Mouse (Mus musculus) macrophage (primary cell): ENCODE measurements around the gene Lats2. TPM values are rescaled to one million over a fixed set of nuclear protein-coding genes. Genes with fewer than 3 reads are reported as not detected.
A peak's percentile ranks its signal among the peaks of the same experiment; 100 is the strongest.

Source experiments
- H3K27ac ChIP-seq: fragments of 350-480 bp; formaldehyde crosslinking; 2 replicates; pipeline ENCODE4 v1.9.0; 2021
- H3K36me3 ChIP-seq: fragments of 350-480 bp; formaldehyde crosslinking; 2 replicates; pipeline ENCODE4 v1.9.0; 2021; ENCODE audit errors: inconsistent target
- H3K4me3 ChIP-seq: fragments of 350-480 bp; formaldehyde crosslinking; 2 replicates; pipeline ENCODE4 v1.9.0; 2021; ENCODE audit errors: inconsistent target
- H3K79me2 ChIP-seq: fragments of 350-480 bp; formaldehyde crosslinking; 2 replicates; pipeline ENCODE4 v1.9.0; 2021; ENCODE audit errors: inconsistent target
- WGBS: methylation state at CpG from one replicate; pipeline ENCODE4 v1.1.7; 2026; ENCODE audit warnings: inconsistent platforms; ENCODE audit not compliant: missing documents; 5-methylcytosine and 5-hydroxymethylcytosine counted together
- polyA plus RNA-seq: library from polyadenylated mRNA; stranded (reverse); fragments of 250-400 nt; gene quantifications from 3 replicates; pipeline ENCODE4 v1.2.4, GENCODE M21; 2018; ENCODE audit warnings: inconsistent platforms
- total RNA-seq, 78 experiments: library from RNA; depleted of rRNA; stranded (reverse); fragments of 250-400 nt; gene quantifications; 1 replicate in 9 of 78; 2 replicates in 24 of 78; 3 replicates in 43 of 78; 4 replicates in 2 of 78; pipeline ENCODE4 v1.2.4; 2018; ENCODE audit warnings: inconsistent platforms in 56 of 78

Gene Lats2
- 10 to 100 TPM in 23 of 26 experiments, 1 to 10 TPM in 3; 7.6 to 30.4 (median 17.4) TPM for total RNA-seq (2018; cell fraction: chromatin; rRNA removed)
- 10 to 100 TPM; 12.0 to 26.7 (median 17.9) TPM for total RNA-seq (2018; cell fraction: cytosol; rRNA removed)
- total RNA-seq (2018; cell fraction: nucleus; rRNA removed): 10 to 100 TPM; 13.3 to 32.2 (median 20.6) TPM
- 11.3 to 15.3 TPM (median 12.1 TPM) in 3 replicates for polyA plus RNA-seq

DNA sequence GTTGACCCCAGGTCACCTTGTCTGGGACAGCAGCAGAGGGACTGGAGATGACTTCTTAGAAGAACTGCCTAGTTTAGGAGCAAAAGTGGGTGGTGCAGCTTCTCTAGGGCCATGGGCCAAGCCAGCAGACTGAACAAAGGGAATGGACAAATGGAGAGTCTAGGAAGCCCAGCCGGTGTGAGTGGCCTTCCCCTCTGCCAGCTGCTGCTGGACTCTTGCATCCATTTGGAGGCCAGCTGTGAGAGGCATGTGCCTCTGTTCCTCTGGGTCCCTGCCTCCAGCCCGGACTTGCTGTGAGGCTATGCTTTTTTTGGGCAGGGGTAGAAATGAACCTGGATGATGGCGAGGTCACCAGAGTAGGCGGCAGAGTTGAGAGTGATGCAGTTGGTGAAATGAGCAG, at the start of gene Lats2:
Gene Lats2 (minus strand): TSS at position 152 of the 400 bp plus-strand sequence.
- H3K4me3 ChIP-seq: no peak within 1 kb of the TSS

GRCm38 (mm10) chr14:57803731-57804130, 45.5 kb upstream of the Lats2 start:
- H3K27ac ChIP-seq: no peak overlapping the region
- 93% methylated on average over 4 of the region's 4 CpGs for WGBS

More for the DNA sequence above, at the start of gene Lats2:
- Histone ChIP-seq H3K27ac (no peak within 1 kb of the TSS), H3K36me3 (no peaks in the 10 kb centered on the region), H3K79me2 (no peaks in the 10 kb centered on the region)
- WGBS: 98% methylated on average over 4 of the region's 4 CpGs

GRCm38 (mm10) chr14:57797991-57798931, 40.1 kb upstream of the Lats2 start, which contains the start of gene Sap18:
Gene Sap18, plus strand, starts transcription at chr14:57798180.
- H3K36me3 ChIP-seq: peaks cover 9% of the 10 kb centered on the region; the same call in 1 of the 2 replicates
- peak within 1 kb of the TSS; percentile 85 for H3K4me3 ChIP-seq
- peaks cover 46% of the 10 kb centered on the region for H3K79me2 ChIP-seq
- under 1% methylated on average over 79 of the region's 99 CpGs for WGBS
- peak within 1 kb of the TSS; percentile 35 for H3K27ac ChIP-seq

More at GRCm38 (mm10) chr14:57803731-57804130, 45.5 kb upstream of the Lats2 start:
- Histone ChIP-seq H3K36me3 (peaks cover 9% of the 10 kb centered on the region; the same call in 1 of the 2 replicates), H3K79me2 (peaks cover 43% of the 10 kb centered on the region), H3K4me3 (no peak overlapping the region)

- 16% methylated on average over 7 of the region's 7 CpGs for WGBS
- Histone ChIP-seq H3K27ac (peak overlapping the region; percentile 28), H3K4me3 (peak overlapping the region; percentile 85), H3K36me3 (peaks cover 4% of the 10 kb centered on the region; the same call in 1 of the 2 replicates), H3K79me2 (peaks cover 39% of the 10 kb centered on the region)
Observed at GRCm38 (mm10) chr14:57797551-57797950, 39.4 kb upstream of the Lats2 start.

- 85% methylated on average over 4 of the region's 4 CpGs for WGBS
- H3K36me3 ChIP-seq: no peaks in the 10 kb centered on the region
- no peak overlapping the region for H3K27ac ChIP-seq
- H3K79me2 ChIP-seq: no peaks in the 10 kb centered on the region
- H3K4me3 ChIP-seq: no peak overlapping the region
Observed at GRCm38 (mm10) chr14:57791171-57791570, 33.0 kb upstream of the Lats2 start.

DNA sequence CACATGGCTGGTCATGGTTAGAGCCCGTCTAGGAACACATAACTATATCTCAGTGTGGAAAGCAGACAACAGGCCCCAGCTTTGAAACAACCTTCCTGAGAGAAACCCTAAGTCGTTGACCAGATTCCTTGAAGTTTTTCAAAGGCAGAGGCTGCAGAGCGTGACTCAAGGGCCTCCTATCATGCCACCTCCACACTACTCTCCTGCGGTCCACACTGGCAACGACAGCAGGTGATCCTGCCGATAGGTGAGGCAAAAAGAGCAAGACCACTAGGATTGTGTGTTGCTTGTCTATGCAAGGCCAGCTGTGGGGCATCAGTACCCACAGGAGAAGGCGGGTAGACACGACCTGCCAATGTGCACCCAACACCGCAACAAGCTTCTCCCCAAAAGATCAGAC, 31.6 kb upstream of the Lats2 start:
- Histone ChIP-seq H3K27ac (no peak overlapping the region), H3K79me2 (no peaks in the 10 kb centered on the region), H3K36me3 (no peaks in the 10 kb centered on the region), H3K4me3 (no peak overlapping the region)
- WGBS: 89% methylated on average over 9 of the region's 9 CpGs

GRCm38 (mm10) chr14:57789311-57789710, 31.1 kb upstream of the Lats2 start:
- no peaks in the 10 kb centered on the region for H3K36me3 ChIP-seq
- H3K27ac ChIP-seq: no peak overlapping the region
- 84% methylated on average over 2 of the region's 2 CpGs for WGBS
- no peaks in the 10 kb centered on the region for H3K79me2 ChIP-seq
- H3K4me3 ChIP-seq: no peak overlapping the region

- Histone ChIP-seq H3K27ac (no peak overlapping the region), H3K36me3 (no peaks in the 10 kb centered on the region), H3K79me2 (no peaks in the 10 kb centered on the region), H3K4me3 (no peak overlapping the region)
- 95% methylated on average over 4 of the region's 4 CpGs for WGBS
Observed at GRCm38 (mm10) chr14:57787406-57787805, 29.2 kb upstream of the Lats2 start.

DNA sequence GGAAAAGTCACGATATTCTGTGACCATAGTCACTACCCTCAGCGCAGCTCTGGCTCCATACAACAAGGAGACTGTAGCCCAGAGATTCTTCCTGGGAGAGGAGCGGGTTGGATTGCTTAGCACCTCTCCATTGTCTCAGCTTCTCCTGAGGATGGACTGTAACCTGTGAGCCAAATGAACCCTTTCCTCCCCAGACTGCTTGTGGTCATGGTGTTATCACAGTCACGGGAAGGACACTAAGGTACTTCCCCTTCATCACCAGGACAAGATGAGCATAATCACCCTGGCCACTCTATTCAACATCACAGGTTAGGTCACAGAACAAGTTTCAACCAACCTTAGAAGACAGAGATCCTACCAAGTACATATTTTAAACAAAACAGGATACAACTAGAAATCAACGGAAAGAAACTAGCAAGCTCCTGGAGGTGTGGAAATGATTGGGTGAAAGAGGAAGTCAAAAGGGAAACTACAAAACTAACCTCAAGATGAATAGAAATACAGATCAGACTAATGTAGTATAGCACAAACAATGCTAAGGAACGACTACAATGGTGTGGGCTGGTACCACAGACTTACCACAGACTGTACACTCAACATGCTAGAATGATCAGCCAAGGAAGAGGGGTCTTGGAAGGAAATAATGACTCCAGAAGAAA, 14.1 kb upstream of the Lats2 start:
- Histone ChIP-seq H3K36me3 (no peaks in the 10 kb centered on the region), H3K79me2 (no peaks in the 10 kb centered on the region), H3K4me3 (no peak overlapping the region), H3K27ac (no peak overlapping the region)
- WGBS: 37% methylated on average over 6 of the region's 6 CpGs

- H3K27ac ChIP-seq: no peak overlapping the region
- 38% methylated on average over 5 of the region's 5 CpGs for WGBS
Observed at GRCm38 (mm10) chr14:57769102-57769501, 10.9 kb upstream of the Lats2 start.

DNA sequence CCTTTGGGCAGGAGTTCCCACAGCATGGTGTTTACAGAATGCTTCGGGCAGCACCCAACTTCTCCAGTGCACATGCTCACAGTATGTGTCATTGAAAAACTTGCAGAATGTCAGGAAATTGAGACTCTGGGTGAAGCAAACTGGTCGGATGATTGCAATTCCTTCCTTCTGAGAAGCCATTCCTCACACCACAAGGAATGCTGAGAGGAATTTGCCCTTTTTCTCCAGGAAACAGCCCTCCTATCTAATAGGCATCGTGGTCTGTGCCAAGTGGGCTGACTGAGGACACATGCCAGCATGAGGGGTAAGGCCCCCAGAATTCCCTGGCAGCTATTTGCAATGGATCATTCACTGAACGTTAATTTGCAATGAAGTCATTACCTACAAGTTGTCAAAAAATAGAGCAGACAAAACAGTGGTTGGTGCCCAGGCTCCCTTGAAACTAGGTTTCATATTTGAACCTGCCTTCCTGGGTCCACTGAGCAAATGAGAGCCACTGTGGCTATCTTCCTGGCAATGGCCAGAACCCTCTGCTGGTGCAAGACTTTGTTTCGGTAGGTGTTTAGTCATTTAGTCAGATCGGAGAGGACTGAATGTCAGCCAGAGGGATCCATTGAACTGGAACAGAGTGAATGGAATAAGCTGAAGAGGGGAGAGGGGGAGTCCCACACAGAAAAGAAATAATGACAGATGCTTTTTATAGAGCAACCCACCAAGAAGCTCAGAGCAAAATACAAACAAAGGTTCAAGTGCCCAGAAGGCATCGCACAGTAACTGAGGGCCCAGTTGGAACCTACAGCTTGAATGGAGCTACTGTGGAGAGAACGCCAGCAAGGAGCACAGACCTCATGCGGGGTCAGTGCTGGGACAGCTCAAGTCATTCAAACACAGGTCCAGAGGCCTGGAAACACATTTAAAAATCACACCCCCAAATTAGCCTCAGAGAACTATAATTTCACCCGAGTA, 2.5 kb upstream of the Lats2 start:
- Histone ChIP-seq H3K27ac (no peak overlapping the region), H3K36me3 (no peaks in the 10 kb centered on the region), H3K4me3 (no peak overlapping the region), H3K79me2 (no peaks in the 10 kb centered on the region)
- 92% methylated on average over 10 of the region's 10 CpGs for WGBS

More at GRCm38 (mm10) chr14:57769102-57769501, 10.9 kb upstream of the Lats2 start:
- no peaks in the 10 kb centered on the region for H3K79me2 ChIP-seq
- H3K4me3 ChIP-seq: no peak overlapping the region
- H3K36me3 ChIP-seq: no peaks in the 10 kb centered on the region

DNA sequence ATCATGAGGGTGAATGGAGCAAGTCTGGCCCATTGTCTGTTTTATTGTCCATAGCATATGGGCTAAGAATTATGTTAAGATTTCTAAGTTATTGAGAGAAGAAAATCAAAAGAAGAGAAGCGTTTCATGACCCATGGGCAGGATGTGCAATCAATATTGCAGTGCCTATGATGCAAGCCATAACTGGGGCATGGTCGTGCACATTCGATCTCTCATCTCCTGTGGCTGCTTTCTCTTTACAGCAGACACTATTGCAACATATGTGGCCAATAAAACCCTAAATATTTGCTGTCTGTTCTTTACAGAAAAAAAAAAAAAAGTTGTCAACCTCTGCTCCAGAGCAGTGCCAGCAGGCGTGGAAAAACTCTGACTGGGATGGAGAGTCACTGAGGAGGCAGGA, 2.1 kb downstream of the Lats2 start:
- H3K79me2 ChIP-seq: no peaks in the 10 kb centered on the region
- H3K27ac ChIP-seq: no peak overlapping the region
- H3K4me3 ChIP-seq: no peak overlapping the region
- 38% methylated on average over 4 of the region's 4 CpGs for WGBS
- H3K36me3 ChIP-seq: no peaks in the 10 kb centered on the region

GRCm38 (mm10) chr14:57755661-57756060, 2.5 kb downstream of the Lats2 start:
- Histone ChIP-seq H3K4me3 (no peak overlapping the region), H3K27ac (no peak overlapping the region), H3K36me3 (no peaks in the 10 kb centered on the region), H3K79me2 (no peaks in the 10 kb centered on the region)
- WGBS: 96% methylated on average over 2 of the region's 2 CpGs
